Mouse (Mus musculus) left cerebral cortex, postnatal 10 days (tissue): Measurements from ENCODE around the gene Zdhhc7. TPM values are rescaled to one million over a fixed set of nuclear protein-coding genes. Genes with fewer than 3 reads are reported as not detected.

Source experiments
- DNase-seq, 2 experiments: peaks; one replicate each; pipeline ENCODE4 v3.0.0; 2021 to 2022; ENCODE audit warnings: low spot score in 2 of 2, mixed read lengths in 1 of 2; ENCODE audit errors: extremely low spot score in 1 of 2
- intact Hi-C: fragments of 180-260 bp; cut with DNase I; formaldehyde crosslinking; loops from one replicate; pipeline ENCODE4 v1.15.1; 2025
- total RNA-seq, 2 experiments: library from RNA; stranded (reverse); gene quantifications; 2 replicates each; pipeline ENCODE4 v1.2.3; 2021

Zdhhc7 gene
- total RNA-seq, 2 experiments from 2014 or later = 32.4 to 36.1 TPM

DNA sequence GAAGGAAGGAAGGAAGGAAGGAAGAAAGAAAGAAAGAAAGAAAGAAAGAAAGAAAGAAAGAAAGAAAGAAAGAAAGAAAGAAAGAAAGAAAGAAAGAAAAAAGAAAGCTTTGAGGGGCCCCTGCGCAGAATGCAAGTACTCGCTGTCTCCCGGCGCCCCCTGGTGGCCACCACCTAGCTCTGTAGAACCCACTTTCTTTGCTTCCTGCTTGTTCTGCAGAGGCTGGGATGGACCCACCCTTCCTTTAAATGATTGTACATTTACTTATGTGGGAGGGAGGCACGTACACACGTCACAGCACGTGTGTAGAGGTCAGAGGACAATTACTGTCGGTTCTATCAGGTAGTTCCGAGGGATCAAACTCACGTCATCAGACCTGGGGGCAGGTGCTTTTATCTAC, 23.2 kb downstream of the Zdhhc7 start:
- intact Hi-C loops = loop anchor here (2.0 kb wide), 1 partner anchor 133 kb away; no protein-coding TSS in a partner anchor
- peak; percentile 65 to 87 for DNase-seq

DNA sequence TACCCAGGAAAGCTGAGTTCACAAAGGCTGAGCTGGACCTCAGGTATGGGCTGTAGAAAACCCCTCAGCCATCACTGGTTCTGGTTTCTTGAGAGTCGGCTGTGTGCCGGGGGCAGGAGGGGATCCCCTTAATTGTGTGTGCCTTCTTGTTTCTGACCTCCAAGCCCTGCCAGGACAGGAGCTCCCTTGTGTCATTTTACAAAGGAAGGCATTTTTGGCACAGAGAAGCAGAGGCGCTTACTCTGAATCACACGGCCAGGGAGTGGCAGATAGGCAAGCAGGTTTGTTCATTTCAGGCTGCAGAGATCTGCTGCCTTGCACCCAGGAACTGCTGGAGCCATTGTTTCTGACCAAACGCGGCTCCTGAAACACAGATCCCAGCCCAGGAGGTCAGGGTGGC, 25.9 kb downstream of the Zdhhc7 start:
- intact Hi-C loops = no loop called here
- DNase-seq = peak in 1 of 2 experiments; percentile 11

DNA sequence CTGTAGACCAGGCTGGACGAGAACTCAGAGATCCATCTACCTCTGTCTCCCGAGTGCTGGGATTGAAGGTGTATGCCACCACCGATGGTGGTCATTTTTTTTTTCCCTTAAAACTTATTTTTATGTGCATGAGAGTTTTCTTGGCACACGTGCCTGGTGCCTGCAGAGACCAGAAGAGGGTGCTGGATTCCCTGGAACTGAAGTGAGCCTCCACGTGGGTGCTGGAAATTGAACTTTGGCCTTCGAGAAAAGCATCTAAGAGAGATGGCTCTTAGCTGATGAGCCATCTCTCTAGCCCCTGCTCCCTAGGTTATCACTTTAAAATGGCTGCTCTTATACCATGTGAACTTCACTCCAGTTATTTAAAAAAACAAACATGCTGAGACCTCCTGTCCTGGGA, 26.8 kb downstream of the Zdhhc7 start:
- no peak for DNase-seq
- intact Hi-C loops = no loop called here

DNA sequence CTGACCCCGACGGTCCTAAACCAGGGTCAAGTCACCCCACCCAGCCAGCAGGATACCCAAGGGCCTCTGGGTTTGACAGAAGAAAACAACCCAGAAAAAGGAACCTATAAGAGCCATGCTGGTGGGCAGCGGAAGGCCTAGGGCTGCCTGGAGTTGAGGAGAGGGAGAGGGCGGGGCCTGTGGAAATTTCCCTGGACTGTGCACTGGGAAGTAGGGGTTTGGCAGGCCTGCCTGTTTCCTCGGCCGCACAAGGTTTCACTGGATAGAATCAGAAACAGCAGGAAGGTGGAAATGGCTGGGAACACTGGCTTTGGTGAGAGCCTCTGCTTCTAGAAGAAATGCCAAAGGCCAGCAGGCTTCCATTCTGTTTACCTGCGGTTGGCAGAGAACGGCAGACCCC, 28.5 kb downstream of the Zdhhc7 start:
- intact Hi-C loops = no loop called here
- DNase-seq = no peak

DNA sequence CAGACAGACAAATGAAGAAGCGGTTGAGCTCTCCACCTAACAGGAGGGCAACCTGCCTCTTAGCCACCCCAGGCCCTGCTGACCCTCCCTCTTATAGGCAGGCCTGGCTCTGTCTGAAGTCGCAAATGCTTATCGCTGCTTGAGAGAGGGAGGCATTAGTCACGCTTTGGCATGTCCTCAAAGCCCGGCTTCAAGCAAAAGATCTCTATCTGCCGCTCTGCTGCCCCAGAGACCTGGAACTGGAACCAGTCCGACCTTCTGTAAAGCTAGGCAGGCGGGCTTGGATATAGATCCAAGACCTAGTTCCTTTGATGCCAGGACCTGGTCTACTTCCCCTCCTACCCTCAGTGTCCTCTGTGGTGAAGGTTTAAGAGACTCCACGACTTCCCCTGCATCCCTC, 29.0 kb downstream of the Zdhhc7 start:
- intact Hi-C loops = no loop called here
- DNase-seq = no peak

DNA sequence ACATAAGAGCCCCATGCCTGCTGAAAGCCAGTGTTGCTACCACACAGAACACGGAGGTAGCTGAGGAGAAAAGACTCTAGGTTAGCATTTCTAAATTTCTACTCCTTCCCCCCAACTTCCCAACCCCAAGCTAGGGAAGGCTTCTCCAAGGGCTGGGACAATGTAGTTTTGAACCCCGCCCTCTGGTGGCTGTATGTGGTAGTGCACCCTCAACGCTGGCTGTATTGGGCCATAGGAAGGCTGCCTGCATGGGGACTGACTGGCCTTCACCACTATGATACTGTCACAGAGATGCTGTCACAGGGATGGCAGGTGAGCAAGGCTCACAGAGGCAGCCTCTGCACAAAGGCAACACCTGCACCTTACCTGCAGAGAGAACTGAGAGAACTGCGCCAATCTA, 29.6 kb downstream of the Zdhhc7 start:
- intact Hi-C loops = no loop called here
- DNase-seq = peak; percentile 73 to 77

GRCm38 (mm10) chr8:120067936-120068668, 33.2 kb downstream of the Zdhhc7 start:
- intact Hi-C loops = no loop called here
- peak in 1 of 2 experiments; percentile 72 for DNase-seq

DNA sequence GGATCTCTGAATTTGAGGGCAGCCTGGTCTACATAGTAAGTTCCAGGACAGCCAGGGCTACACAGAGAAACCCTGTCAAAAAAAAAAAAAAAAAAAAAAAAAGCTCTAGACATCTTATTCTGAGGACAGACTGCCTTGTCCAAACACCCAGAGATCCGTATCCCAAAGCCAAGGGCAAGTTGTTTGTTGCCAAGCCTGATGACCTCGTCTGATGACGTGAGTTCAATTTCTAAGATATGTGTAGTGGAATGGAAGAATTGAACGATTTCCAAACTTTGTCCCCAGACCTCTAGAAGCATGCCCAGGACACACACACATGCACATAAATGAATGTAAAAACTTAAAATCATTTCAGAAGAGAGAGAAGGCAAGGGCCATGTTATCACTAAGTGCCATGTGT, 35.1 kb downstream of the Zdhhc7 start:
- intact Hi-C loops = no loop called here
- no peak for DNase-seq

GRCm38 (mm10) chr8:120065611-120066010, 35.7 kb downstream of the Zdhhc7 start:
- intact Hi-C loops = no loop called here

GRCm38 (mm10) chr8:120063326-120063725, 38.0 kb downstream of the Zdhhc7 start:
- intact Hi-C loops = no loop called here
- no peak for DNase-seq

More at GRCm38 (mm10) chr8:120065611-120066010, 35.7 kb downstream of the Zdhhc7 start:
- no peak for DNase-seq

GRCm38 (mm10) chr8:120062742-120063141, 38.5 kb downstream of the Zdhhc7 start:
- intact Hi-C loops = no loop called here
- DNase-seq = no peak

GRCm38 (mm10) chr8:120057078-120057477, 44.2 kb downstream of the Zdhhc7 start:
- DNase-seq = no peak
- intact Hi-C loops = no loop called here

DNA sequence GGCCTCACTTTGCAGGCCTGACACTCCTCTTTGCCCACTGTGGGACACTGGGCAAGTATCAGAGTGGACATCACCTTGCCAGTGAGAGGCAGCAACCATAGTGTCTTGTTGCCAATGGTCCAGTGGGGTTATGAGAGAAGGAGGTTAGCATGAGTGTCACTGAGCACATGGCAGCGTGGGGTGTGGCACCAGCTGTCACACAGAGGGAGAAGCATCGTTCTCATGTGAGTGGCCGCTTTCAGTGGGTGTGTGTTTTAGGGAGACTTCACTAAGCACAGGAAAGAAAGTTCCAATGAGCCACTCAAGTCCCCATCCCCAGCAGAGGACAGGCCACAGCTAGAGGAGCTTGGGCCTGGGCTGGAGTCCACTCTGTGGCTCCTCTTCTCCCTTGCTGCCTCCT, 46.4 kb downstream of the Zdhhc7 start:
- DNase-seq = no peak
- intact Hi-C loops = no loop called here

GRCm38 (mm10) chr8:120052318-120052717, 49.0 kb downstream of the Zdhhc7 start:
- intact Hi-C loops = no loop called here
- DNase-seq = no peak

- intact Hi-C loops = no loop called here
Measured at GRCm38 (mm10) chr8:120051908-120052307, 49.4 kb downstream of the Zdhhc7 start.

GRCm38 (mm10) chr8:120051006-120051405, 50.3 kb downstream of the Zdhhc7 start:
- intact Hi-C loops = no loop called here
- DNase-seq = no peak

More at GRCm38 (mm10) chr8:120051908-120052307, 49.4 kb downstream of the Zdhhc7 start:
- no peak for DNase-seq

DNA sequence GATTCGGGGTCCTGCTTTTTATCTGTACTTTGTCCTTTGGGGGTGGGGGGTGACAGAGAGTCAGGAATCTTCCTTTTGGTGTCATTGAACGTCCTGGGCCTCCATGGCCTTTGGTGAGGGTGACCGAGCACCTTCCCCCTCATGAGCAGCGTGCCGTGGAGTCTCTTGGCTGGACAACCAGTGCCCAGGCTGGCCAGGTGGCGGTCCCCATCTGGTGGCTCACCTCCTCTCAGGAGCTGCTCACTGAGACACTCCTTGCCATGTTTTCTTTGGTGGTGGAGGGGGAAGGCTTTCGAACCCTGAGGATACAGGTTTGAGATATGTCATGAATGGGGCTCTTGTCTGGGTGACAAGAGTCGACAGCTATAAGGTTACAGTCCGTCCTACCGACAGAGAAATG, 50.9 kb downstream of the Zdhhc7 start:
- intact Hi-C loops = no loop called here
- no peak for DNase-seq

- intact Hi-C loops = no loop called here
- DNase-seq = no peak
Measured at GRCm38 (mm10) chr8:120049949-120050348, 51.3 kb downstream of the Zdhhc7 start.

- DNase-seq = peak; percentile 83 to 87
- intact Hi-C loops = no loop called here
Measured at GRCm38 (mm10) chr8:120046258-120047020, 54.8 kb downstream of the Zdhhc7 start.

- DNase-seq = no peak
- intact Hi-C loops = no loop called here
Measured at GRCm38 (mm10) chr8:120045471-120045870, 55.8 kb downstream of the Zdhhc7 start.
